Mouse (Mus musculus) thymus, adult 2 months (tissue): ENCODE measurements at regions not wholly inside any gene's neighbourhood (a gene's known extent, or its start where the extent isn't known, plus 50 kb on each side); places are given as distances from the start of the nearest gene placed in this dataset.
A peak's percentile ranks its signal among the peaks of the same experiment; 100 is the strongest.

Experiments used
- DNase-seq: peaks from one replicate; pipeline ENCODE4 v3.0.0; 2021
- H3K27ac ChIP-seq: fragments of 200-500 bp; 2 replicates; pipeline ENCODE4 v1.5.1; 2012; ENCODE audit warnings: low read length, control low read depth; ENCODE audit not compliant: control insufficient read depth, insufficient read depth
- H3K27me3 ChIP-seq: fragments of 200-500 bp; 2 replicates; pipeline ENCODE4 v1.6.1; 2012; ENCODE audit warnings: mild to moderate bottlenecking, low read length, moderate library complexity, mixed read lengths; ENCODE audit not compliant: control insufficient read depth, insufficient read depth
- H3K36me3 ChIP-seq: fragments of 200-500 bp; 2 replicates; pipeline ENCODE4 v1.6.1; 2012; ENCODE audit warnings: mild to moderate bottlenecking, low read length, moderate library complexity; ENCODE audit not compliant: control insufficient read depth, insufficient read depth
- H3K4me1 ChIP-seq: fragments of 200-500 bp; replicated peaks from 2 replicates; pipeline ENCODE4 v1.6.1; 2012; ENCODE audit warnings: low read length; ENCODE audit not compliant: control insufficient read depth, insufficient read depth
- H3K4me3 ChIP-seq: fragments of 200-500 bp; 2 replicates; pipeline ENCODE4 v1.5.1; 2012; ENCODE audit warnings: mild to moderate bottlenecking, low read length, control low read depth, moderate library complexity; ENCODE audit not compliant: control insufficient read depth, insufficient read depth
- CTCF ChIP-seq: fragments of 200-500 bp; IDR thresholded peaks from 2 replicates; pipeline ENCODE4 v1.5.1; 2012; ENCODE audit warnings: mild to moderate bottlenecking, control low read depth, low read length, moderate library complexity, borderline replicate concordance; ENCODE audit not compliant: control insufficient read depth, poor library complexity, insufficient read depth; ENCODE audit errors: extremely low read depth
- POLR2A ChIP-seq: fragments of 200-500 bp; IDR thresholded peaks from 2 replicates; pipeline ENCODE4 v1.6.1; 2012; ENCODE audit warnings: mild to moderate bottlenecking, low read length, control low read depth, moderate library complexity; ENCODE audit not compliant: control insufficient read depth, poor library complexity, insufficient read depth; ENCODE audit errors: extremely low read depth
- WGBS: fragments of 180-500 bp; shearing (Covaris S2); methylation state at CpG from one replicate; pipeline ENCODE4 v1.1.7; 2018; 5-methylcytosine and 5-hydroxymethylcytosine counted together

GRCm38 (mm10) chr10:43658226-43658593 is 80.1 kb downstream of the Cd24a start:
- no peak overlapping the region for H3K27ac ChIP-seq
- no peak for DNase-seq
- no peaks in the 10 kb centered on the region for H3K36me3 ChIP-seq
- H3K4me1 ChIP-seq: peaks cover 5% of the 10 kb centered on the region
- TF ChIP-seq POLR2A (no peak), CTCF (no peak)
- H3K4me3 ChIP-seq: no peak overlapping the region
- 83% methylated on average over 1 of the region's 1 CpGs for WGBS
- H3K27me3 ChIP-seq: no peaks in the 10 kb centered on the region

- 49% methylated on average over 4 of the region's 4 CpGs for WGBS
- no peak for TF ChIP-seq CTCF
- Histone ChIP-seq H3K4me3 (no peak overlapping the region), H3K4me1 (peaks cover 10% of the 10 kb centered on the region), H3K27ac (no peak overlapping the region), H3K36me3 (no peaks in the 10 kb centered on the region), H3K27me3 (no peaks in the 10 kb centered on the region)
- DNase-seq: no peak
Observed at GRCm38 (mm10) chr10:43664844-43665243, 86.8 kb downstream of the Cd24a start.

DNA sequence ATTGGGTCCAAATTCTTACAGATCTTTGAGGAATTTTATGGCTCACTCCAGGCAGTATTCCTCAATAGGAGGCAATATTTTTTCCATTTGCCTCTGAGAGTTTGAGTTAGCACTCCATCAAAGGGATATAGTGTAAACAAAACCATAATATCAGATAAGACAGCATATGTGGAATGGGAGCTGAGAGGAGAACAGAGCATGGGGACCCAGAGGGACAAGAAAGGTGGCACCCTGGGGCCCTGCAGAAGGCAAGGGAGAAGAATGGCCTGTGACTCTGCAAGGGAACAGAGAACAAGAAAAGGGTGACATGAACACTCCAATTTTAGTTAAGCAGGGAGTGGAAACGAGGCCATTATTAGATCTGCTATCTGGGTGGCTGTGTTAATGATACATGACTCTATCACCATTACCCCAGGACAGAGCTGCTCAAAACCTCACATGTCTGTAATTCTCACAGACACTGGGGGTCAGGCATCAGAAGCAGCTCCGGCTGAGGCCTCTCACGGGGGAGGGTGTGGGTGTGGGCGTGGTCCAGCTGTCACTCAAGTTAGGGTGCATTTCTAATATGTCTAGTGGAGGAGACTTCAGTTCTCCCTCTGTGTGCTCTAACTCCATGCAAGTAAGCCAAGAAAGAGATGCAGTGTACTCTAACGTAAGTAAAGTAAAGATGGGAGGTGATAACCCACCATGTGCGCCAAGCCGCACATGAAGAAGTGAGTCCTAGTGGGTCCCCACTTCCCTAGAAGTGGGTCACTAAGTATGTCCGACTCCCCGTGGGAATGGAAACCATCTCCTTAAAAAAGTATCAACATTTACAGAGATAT is 88.4 kb downstream of the Cd24a start:
- no peak for TF ChIP-seq POLR2A
- TF ChIP-seq CTCF: no peak
- Histone ChIP-seq H3K27ac (no peak overlapping the region), H3K4me1 (peaks cover 17% of the 10 kb centered on the region), H3K36me3 (no peaks in the 10 kb centered on the region), H3K27me3 (no peaks in the 10 kb centered on the region), H3K4me3 (no peak overlapping the region)
- 91% methylated on average over 9 of the region's 9 CpGs for WGBS
- DNase-seq: no peak

DNA sequence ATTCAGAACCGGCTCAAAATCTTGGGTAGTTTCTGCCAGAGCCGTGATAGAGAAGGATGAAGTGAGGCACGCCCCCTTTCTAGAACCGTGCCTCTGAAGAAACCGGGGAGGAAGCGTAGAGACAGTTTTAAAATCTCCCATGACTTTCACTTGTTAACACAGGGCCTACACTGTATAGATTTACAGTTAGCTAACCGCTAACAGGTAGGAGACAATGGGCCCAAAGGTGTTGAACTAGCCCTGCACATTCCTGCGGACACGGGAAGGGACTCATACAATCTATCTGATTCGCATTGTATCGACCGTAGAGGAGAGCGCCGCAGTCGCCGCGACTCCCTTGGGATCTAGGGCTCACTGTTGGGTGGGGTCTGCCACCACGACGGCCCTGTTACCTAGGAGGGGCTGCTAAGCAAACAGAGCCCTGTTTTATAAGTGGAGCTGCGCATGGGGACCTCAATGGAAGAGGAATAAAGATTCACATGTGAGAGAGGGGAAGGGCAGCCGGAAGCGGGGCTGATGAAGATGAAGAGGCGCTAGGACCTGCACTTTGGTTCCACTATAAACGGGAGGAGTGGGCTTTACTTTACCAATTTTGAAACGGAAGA is 89.1 kb downstream of the Cd24a start:
- Histone ChIP-seq H3K27me3 (no peaks in the 10 kb centered on the region), H3K27ac (no peak overlapping the region), H3K4me1 (peaks cover 17% of the 10 kb centered on the region), H3K4me3 (peak overlapping the region; percentile 33; the same call in 1 of the 2 replicates), H3K36me3 (no peaks in the 10 kb centered on the region)
- DNase-seq: no peak
- 72% methylated on average over 25 of the region's 25 CpGs for WGBS
- TF ChIP-seq CTCF (no peak), POLR2A (no peak)

DNA sequence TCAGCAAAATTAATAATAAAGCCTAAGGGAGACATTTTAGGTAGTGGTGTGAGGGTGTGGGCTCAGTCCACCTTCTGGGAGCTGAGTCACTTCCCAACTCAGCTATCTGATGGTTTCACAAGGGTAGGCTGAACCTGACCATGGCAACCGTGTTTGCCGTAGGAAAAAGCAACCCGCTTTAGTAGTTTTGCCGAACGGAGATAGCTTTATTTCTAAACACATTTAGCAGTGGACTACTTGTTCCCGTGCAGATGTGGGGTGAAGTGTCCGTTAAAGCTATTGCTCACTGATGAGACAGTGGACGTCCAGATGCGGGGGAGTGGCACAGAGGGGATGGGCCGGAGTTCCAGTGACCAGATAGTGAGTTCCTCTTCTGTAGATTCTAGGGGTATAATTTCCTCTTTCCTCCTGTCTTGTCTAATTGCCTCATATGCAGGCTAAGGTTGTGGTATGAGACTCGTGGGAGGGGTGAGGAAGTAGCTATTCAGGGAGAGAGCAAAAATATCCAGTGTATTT is 89.7 kb downstream of the Cd24a start:
- no peak for DNase-seq
- Histone ChIP-seq H3K27ac (no peak overlapping the region), H3K4me3 (no peak overlapping the region), H3K27me3 (no peaks in the 10 kb centered on the region), H3K4me1 (peaks cover 17% of the 10 kb centered on the region), H3K36me3 (no peaks in the 10 kb centered on the region)
- no peak for TF ChIP-seq CTCF
- WGBS: 38% methylated on average over 11 of the region's 11 CpGs

GRCm38 (mm10) chr10:43669471-43669870 is 91.4 kb downstream of the Cd24a start:
- peaks cover 17% of the 10 kb centered on the region for H3K4me1 ChIP-seq
- no peak for TF ChIP-seq POLR2A
- no peak for TF ChIP-seq CTCF
- H3K4me3 ChIP-seq: no peak overlapping the region
- WGBS: 16% methylated on average over 5 of the region's 5 CpGs
- no peaks in the 10 kb centered on the region for H3K36me3 ChIP-seq
- DNase-seq: no peak
- no peaks in the 10 kb centered on the region for H3K27me3 ChIP-seq
- no peak overlapping the region; the same call in 1 of the 2 replicates for H3K27ac ChIP-seq
